Mouse (Mus musculus) cerebellum, adult 11 months (tissue): Measurements from ENCODE around the gene Trp53i13.
"Not testable (repeated sequence)": the region's sequence is repeated elsewhere in the genome, so short reads cannot be mapped to it uniquely, and the experiment has no call there.

Experiments used
- DNase-seq: peaks from one replicate; pipeline ENCODE4 v3.0.0; 2022

Trp53i13 gene

DNA sequence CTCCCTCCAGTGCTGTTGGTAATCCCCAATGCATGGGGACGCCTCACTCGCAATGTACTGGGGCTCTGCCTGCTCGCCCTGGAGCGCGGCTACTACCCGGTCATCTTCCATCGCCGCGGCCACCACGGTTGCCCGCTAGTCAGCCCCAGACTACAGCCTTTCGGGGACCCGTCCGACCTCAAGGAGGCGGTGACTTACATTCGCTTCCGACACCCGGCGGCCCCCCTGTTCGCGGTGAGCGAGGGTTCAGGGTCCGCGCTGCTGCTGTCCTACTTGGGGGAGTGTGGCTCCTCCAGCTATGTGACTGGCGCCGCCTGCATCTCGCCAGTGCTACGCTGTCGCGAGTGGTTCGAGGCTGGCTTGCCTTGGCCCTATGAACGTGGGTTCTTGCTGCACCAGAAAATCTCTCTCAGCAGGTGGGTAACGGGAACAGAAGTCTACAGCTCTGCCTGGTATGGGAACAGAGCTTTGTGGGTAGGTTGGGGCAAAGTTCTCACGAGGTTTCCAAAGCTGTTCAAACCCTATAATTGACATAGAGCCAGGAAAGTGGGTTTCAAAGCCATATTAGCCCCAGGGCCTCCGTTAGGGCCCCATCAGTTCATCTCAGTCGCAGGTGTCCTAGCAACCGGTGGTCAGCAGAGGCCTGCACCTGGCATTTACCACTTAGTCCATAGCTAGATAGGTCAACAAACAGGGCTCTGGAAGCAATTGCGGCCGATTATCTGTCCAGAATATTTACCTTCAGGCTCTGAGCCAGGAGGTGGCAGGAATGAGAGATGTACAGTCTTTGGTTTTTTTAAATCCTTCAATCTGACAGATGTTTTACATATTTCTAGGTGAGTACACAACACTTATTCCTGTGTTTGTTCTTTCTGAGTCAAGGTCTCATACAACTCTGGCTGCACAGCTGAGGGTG is at the start of gene Trp53i13:
Gene Trp53i13, minus strand, starts transcription at position 344 of the 916 bp plus-strand sequence.
- DNase-seq = no peak

DNA sequence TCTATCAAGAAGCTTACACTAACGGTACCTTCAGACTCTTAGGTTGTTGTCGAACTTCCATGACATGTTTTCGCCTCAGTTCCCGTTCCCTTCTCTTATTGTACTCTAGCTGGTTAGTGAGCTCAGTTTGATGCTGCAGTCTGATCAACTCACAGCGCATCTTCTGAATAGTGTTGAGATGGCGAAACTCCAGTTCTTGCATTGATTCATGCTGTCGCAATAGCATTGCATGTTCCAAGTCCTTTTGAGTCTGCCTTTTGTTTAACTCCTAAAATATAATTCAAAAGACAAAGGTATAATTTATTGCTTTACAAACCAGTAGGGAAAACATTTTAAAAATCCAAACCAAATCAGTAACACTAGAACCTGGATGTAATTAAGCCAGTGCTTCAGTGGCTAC is 29.5 kb upstream of the Trp53i13 start:
- DNase-seq = no peak

DNA sequence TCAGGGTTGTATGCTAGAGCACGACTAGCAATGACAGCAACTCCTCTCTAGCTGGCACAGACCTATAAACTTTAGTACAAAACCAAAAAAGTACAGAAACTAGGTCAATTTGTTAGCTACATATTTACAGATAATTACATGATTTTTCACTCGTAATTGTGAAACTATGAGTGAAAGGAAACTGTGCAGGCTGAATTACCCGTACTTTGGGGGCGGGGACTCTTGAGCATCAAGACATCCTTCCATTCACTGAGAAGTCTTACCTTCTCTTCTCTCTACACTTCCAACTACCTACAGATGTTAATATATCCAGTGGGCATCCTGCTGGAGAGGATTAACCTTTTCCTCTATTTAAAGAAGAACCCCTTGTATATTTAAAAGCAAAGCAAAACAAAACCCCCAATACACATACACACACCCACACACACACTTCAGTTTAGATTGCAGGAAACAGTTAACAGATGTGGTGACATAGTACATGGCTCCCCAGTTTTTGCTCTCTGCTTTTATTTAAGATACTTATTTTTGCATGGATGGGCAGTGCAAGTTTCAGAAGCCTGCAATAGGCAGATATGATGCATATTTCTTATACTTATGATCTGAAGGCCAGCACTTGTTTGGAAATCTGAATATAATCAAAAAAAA is 16.5 kb upstream of the Trp53i13 start:
- no peak for DNase-seq

DNA sequence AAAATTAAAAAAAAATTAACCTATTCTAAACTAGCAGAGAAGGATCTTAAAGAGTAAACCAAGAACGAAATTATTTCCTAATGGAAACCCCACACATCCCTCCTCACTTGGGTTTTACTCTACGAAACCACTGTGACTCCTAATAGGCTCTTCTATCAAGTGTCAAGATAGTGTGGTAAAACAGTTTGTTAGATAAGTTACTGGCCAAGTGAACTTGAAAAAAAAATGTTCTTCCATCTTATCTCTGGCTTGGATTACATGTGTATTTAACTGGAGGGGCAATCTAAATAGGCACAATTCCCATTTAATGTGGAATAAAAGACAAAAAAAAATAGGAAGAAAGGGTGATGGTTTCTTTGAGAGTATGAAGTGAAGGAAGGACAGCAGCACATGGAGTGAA is 15.1 kb upstream of the Trp53i13 start:
- DNase-seq = no peak

DNA sequence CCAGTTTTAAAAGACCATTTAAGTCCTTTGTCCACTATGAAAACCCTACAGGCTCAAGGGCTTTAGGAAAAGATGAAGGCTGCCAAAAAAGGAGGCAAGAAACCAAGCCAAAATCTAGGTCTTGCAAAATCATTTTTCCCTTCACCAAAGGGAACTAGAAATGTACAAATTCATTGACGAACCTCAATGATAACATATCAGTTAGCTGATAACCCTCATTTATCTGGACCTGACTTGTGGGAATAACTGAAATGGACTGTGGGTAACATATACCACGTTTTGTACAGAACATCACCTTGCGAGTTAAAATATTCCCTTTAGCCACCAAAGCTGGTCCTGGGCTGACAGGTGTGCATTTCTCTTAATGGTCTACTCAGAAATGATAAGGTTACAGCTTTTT is 13.9 kb upstream of the Trp53i13 start:
- no peak for DNase-seq

DNA sequence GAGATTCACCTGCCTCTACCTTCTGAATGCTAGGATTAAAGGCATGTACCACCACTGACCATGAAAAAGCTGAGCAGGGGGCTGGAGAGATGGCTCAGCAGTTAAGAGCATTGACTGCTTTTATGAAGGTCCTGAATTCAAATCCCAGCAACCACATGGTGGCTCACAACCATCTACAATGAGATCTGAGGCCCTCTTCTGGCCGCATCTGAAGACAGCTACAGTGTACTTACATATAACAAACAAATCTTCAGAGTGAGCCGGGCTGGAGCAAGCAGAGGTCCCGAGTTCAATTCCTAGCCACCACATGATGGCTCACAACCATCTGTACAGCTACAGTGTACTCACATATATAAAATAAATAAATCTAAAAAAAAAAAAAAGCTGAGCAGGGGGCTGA is 12.6 kb upstream of the Trp53i13 start:
- DNase-seq = not testable (repeated sequence)

DNA sequence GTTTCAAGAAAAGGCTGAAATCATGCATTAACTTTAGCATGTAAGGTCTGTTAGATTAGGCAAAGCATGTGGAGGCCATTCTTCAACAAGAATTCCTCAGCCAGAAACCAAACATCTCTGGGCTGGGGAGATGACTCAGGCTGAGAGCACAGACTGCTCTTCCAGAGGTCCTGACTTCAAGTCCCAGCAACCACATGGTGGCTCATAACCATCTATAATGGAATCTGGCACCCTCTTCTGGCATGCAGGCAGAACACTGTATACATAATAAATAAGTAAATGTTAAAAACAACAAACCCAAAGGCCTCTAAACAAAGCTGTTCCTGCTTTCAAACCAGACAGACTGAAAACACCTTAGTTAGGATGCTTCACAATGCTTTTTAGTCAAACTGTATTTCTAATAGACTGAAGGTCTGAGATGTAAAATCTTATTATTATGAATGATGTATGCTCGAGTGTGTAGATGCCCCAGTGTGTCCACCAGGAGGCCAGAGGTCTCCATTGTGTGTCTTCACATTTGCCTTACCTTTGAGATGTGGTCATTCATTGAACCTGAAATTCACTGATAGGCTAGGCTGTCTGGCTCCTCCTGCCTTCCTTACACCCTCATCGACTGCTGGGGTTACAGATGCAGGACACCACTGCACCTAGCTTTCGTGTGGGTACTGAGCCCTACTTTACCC is 10.2 kb upstream of the Trp53i13 start:
- no peak for DNase-seq

DNA sequence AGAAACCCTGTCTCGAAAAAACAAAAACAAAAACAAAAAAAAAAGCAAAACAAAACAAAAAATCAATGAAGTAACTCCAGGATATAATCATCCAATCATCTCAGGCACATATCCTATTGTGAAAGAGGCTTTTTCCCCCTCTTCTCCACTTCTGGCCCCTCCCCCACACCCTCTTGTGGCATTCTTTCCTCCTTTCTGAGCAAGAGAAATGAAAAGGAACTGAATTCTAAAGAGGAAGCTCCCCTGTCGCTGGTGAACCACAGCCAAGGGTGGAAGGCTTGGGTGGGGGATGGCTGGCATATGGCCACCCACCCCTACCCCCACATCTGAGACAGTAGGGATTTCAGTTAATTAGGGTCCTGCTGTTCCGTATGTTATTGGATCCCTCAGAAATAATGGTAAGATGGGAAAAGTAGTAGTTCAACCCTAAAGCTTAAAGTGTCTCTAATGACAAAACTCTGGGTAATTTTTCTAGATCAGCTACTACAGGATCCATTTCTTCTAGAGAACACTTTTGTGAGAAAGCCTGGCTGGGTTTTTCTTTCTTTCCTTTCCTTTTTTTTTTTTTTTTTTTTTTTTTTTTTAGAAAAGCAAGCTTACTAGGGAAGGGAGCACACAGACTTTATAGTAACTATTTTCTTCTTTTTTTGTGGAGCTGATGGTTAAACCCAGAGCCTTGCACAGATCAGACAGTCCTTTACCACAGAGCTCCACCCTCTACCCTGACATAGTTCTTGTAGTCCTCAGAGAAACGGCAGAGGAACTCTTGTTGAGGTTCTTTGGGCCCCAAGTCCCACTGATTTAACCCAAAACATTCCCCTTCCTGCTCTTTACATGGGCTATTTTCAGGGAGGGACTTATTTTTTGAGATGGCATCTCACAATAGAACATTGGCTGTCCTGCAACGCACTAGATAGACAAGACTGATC is 5.1 kb upstream of the Trp53i13 start:
- DNase-seq = no peak

DNA sequence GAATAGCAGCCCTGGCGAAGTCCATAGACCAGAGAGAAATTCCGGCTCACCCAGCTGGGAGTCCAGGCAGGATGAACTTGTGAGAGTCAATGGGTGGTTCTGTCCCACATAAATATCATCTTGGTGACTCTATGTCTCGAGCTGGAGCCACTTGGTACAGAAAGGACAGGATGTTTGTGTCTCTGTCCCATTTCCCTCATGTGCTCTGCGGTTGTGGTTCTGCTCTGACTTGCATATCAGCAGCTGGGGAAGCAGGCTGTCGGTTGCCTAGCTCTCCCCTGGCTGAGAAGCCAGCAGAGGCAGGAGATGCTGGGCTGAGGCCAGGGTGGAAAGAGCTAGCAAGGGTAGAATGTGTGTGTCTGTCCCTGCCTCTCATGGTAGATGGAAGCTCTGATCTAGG is 3.3 kb upstream of the Trp53i13 start, which contains the start of gene Gm10392:
Gene Gm10392, minus strand, starts transcription at position 156 of the 400 bp plus-strand sequence.
- DNase-seq = no peak

DNA sequence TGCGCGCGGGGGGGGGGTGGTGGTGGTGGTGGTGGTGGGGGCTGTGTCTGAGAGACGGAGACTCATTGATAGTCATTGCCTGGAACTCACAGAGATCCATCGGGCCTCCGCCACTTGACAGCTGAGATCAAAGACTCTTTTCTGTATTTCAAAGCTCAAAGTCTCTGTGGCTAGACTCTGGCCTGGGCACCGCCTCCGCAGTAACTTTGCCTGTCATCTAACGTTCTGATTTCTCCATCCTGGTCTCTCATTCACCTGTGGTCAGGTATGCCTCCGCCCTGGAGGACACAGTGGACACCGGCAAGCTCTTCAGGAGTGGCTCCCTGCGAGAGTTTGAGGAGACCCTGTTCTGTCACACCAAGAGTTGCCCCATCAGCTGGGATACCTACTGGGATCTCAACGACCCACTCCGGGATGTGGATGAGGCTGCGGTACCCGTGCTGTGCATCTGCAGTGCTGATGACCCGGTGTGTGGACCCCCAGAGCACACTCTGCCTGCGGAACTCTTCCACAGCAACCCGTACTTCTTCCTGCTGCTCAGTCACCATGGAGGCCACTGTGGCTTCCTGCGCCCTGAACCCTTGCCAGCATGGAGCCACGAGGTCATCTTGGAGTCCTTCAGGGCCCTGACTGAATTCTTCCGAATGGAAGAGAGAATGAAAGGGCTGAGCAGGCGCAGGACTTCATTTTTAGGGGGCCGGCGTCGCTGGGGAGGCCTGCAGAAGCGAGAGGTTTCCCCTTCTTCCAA is 2.4 kb upstream of the Trp53i13 start:
- DNase-seq = no peak

DNA sequence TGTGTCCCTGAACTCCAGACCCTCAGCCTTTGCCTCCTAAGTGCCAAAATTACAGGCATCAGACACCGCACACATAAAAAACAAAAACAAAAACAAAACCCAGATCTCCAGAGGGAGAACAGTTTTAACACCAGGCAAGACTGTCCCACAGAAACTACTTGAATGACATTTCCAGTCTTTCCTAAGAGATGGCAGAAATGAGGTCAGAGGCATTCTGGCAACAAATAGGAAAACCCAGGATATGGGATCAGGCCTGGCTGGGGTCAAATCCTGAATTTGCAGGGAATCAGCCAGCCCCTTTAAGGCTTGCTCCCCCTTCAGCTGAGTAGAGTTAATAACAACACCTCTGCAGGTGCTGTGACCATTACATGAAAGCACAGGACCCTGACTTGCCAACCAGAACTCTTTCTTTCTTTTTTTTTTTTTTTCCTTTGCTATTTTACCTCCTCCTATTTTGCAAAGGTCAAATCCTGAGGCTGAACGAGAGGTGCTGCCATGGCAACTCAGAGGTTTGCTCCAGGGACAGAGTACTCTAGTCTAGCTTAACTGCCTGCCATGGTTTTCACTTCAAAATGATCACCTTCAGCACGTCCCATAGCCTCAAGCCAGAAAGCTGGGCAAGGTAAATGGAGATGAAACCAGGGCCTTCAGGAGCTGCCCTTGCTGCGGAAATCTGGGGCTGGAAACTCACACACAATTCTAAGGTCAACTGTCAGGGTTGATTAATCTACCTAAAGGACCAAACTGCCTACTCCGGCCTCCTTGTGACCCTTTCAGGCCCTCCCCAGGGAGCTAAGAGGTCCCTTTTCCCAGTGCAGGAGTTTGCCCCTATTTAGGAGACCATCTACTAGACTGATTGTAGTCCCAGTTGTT is 1.0 kb upstream of the Trp53i13 start:
- DNase-seq = no peak

DNA sequence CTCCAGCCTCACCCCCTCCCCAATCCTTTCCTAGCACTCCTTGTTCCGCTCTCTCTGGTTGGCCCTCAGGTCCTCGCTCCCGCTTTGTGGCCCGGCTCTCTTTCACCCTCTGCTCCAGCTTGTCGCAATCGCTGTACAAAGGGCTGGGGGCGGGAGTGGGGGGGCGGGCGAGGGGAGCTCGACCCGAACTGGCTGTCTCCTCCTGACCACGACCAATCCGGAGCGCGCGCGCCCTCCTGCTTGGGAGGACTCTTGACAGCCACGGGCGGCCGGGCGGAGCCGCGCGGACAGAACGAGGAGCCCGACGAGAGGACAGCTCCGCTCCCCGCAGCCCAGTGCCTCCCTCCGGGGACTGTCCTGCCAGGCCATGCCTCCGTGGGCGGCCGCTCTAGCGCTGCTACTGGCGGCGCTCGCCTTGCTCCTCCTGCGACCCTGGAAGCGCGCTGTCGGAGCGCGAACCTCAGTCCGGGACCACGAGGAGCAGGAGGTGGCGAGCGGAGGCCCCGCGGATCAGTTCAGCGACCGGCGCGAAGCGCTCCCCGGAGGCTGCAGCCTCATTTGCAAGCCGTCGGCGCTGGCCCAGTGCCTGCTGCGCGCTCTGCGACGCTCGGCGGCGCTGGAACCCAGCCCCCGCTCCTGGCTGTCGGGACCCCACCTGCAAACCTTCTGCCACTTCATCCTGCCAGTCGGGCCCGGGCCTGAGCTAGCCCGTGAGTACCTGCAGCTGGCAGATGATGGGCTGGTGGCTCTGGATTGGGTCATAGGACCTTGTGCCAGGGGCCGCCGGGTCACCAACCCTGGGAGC is 746 bp downstream of the Trp53i13 start, which contains the start of gene Abhd15:
Gene Abhd15, plus strand, starts transcription at position 290 of the 805 bp plus-strand sequence.
- peak; percentile 28 for DNase-seq

DNA sequence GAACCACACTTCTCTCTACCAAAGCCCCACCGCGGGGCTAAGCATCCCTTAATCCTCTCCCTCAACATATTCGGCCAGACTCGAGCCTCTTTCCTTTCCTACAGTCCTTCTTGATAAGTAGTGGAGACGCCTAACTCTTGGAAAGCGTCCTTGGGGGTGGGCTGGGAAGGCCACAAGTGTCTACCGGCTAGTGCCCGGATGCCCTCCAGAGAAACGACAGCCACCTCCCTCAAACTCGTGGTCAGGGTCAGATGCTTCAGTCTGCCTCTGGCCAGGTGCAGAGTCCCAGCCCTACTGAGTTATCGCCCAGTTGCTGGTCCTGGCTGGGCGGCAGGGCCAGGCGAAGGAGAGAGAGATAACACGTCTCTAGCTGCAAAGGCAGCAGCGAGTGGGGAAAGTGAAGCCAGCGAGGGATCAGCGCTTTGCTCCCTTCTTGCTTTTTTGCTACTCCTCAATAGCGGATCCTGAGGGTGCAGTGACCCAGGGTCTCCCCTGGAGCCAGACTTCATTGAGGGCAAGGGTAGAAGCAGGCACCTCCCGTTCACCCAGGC is 1.4 kb downstream of the Trp53i13 start:
- no peak for DNase-seq

DNA sequence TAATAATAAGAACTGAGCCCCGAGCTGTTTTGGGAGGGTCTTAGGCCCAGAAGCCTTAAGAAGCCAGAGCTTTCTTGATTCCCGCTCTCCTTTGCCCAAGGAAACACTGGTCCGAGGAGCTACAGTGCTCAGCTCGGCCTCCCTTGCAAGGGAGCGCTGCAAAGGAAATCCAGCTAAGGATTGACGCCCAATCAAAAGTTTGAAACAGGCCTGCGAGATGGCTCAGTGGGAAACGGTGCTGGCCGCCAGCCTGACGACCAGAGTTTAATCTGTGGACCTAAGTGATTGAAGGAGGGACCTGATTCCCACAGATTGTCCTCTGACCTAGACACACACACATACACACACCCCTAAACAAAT is 2.0 kb downstream of the Trp53i13 start:
- DNase-seq = no peak

DNA sequence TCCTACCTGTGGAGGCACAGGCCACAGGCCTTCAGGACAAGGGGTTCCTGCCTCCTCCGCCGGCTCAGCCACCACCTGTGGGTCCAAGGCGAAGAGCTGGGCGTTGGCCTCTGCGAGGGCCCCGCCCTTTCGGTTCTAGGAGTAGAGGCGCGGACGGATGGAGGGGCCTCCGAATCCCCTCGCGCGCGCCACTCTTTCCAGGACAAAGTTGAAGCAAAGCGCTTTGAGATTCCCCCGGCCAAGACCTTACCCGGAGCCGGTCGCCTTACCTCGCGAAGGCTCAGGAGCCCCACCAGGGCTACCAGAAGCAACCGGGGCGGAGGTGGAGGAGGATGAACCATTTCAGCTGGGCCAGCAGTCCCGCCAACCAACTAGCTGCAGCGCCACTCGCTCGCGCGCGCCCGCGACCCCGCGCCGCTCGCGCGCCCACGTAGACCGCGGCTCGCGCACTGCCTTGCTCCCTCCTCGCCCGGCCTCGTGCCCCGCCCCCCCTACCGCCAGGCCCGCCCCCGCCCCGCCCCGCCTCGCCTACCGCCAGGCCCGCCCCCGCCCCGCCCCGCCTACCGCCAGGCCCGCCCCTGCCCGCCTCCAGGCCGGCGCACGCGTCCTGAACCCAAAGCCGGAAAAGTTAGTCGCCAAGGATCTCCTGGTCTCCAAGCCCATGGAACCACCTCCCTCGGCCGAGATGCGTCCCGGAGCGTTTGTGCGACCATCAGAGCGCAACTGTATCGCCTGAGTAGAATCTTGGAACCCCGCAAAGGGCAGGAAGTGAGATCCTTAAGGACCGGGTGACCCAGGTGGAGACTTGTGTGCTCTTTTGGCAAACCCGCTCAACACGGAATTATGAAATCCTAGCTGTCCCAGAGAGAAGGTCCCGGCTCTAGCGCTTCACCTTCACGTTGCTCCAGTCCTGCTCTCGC is 2.6 kb downstream of the Trp53i13 start:
- peak; percentile 75 for DNase-seq

DNA sequence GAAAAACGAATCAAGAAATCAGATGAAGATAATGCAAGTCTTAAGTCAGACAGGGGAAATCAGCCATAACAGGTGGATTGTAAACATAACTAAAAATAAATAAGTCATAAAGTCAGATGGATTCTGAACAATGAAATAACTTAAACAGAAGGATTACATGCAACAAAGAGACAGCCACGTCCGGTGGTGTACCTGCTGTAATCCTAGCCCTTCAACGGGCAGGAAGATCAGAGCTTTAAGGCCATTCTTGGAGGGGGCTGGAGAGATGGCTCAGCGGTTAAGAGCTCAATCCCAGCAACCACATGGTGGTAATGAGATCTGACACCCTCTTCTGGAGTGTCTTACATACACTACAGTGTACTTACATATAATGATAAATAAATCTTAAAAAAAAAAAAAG is 4.4 kb downstream of the Trp53i13 start:
- DNase-seq = no peak

DNA sequence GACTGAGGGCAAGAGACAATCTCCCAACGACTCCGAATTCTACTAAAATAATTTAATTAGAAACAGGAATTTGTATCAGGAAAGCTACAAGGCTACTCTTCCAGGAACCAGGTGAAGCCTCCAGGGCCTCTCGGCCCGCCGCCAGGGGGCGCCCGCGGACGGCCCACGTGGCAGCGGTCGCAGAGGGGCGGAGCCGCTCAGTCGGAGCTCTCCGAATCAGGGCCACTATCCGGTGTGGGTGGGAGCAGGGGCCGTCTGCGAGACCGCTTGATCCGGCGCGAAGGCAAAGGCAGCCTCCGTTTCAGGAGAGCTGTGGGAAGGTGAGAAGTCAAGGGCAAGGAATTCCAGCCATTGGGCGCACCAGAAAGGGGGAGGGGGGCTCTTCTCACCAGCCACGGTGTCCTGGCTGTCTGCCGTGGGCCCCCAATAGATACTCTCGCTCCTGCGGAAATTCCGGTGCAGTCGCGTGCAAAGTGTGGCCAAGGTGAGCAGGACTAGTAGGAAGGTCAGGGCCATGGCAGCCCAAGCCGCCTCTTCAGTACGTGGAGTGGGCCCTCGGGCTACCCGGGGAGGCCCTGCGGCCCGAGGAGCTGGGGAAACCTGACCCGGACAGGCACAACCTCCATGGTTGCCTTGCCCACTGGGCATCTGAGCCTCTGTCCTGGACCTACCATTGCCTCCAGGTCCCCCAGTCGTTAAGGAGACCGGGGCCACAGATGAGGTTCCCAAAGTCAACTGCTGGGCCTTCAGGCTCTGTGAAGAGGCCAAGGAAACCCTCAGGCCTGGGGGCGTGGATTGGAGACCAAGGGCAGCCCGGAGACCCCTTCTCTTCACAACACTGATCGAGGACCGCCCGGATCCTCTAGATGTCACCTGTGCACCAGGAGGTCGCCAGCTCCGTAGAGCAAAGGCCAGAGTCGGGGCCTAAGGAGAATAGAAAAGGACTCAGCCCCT is 7.4 kb downstream of the Trp53i13 start:
- DNase-seq = peak; percentile 73
